Mouse (Mus musculus) gastrocnemius, postnatal 4 days (tissue): Measurements from ENCODE around the gene Capn8. TPM values are rescaled to one million over a fixed set of nuclear protein-coding genes. Genes with fewer than 3 reads are reported as not detected.
"Not testable (repeated sequence)": the region's sequence is repeated elsewhere in the genome, so short reads cannot be mapped to it uniquely, and the experiment has no call there.

Experiments
- DNase-seq, 2 experiments: peaks; one replicate each; pipeline ENCODE4 v3.0.0; 2021 to 2022; ENCODE audit warnings: low spot score in 2 of 2, mixed read lengths in 2 of 2
- total RNA-seq, 2 experiments: library from RNA; stranded (reverse); gene quantifications; 2 replicates each; pipeline ENCODE4 v1.2.3; 2021

Gene Capn8
- total RNA-seq, 2 experiments from 2014 or later, result not detected

- no peak for DNase-seq
Measured at GRCm38 (mm10) chr1:182609701-182610335, 45.0 kb downstream of the Capn8 start.

- DNase-seq, result no peak
Measured at GRCm38 (mm10) chr1:182615465-182615864, 50.7 kb downstream of the Capn8 start.

- DNase-seq, result no peak
Measured at GRCm38 (mm10) chr1:182618200-182618947, 53.6 kb downstream of the Capn8 start.

- DNase-seq, result no peak
Measured at GRCm38 (mm10) chr1:182620470-182620869, 55.7 kb downstream of the Capn8 start.

- DNase-seq, result no peak
Measured at GRCm38 (mm10) chr1:182621256-182621655, 56.4 kb downstream of the Capn8 start.

GRCm38 (mm10) chr1:182626197-182626596 is 61.4 kb downstream of the Capn8 start:
- no peak for DNase-seq

GRCm38 (mm10) chr1:182629228-182629627 is 64.4 kb downstream of the Capn8 start:
- DNase-seq, result no peak

GRCm38 (mm10) chr1:182633712-182634294 is 69.0 kb downstream of the Capn8 start:
- DNase-seq, result no peak

GRCm38 (mm10) chr1:182639016-182639415 is 74.2 kb downstream of the Capn8 start:
- DNase-seq, result no peak

GRCm38 (mm10) chr1:182639456-182639855 is 74.6 kb downstream of the Capn8 start:
- no peak for DNase-seq

GRCm38 (mm10) chr1:182640094-182640493 is 75.3 kb downstream of the Capn8 start:
- no peak for DNase-seq

- no peak for DNase-seq
Measured at GRCm38 (mm10) chr1:182642779-182643178, 78.0 kb downstream of the Capn8 start.

GRCm38 (mm10) chr1:182644418-182644817 is 79.6 kb downstream of the Capn8 start:
- DNase-seq, result not testable (repeated sequence)

GRCm38 (mm10) chr1:182645211-182645668 is 80.4 kb downstream of the Capn8 start:
- DNase-seq, result no peak

GRCm38 (mm10) chr1:182646796-182647195 is 82.0 kb downstream of the Capn8 start:
- DNase-seq, result no peak

- peak in 1 of 2 experiments; percentile 51 for DNase-seq
Measured at GRCm38 (mm10) chr1:182657760-182658159, 93.0 kb downstream of the Capn8 start.

GRCm38 (mm10) chr1:182660365-182660764 is 95.6 kb downstream of the Capn8 start:
- DNase-seq, result no peak

GRCm38 (mm10) chr1:182663671-182664070 is 98.9 kb downstream of the Capn8 start:
- DNase-seq, result no peak

- DNase-seq, result no peak
Measured at GRCm38 (mm10) chr1:182664841-182665240, 100.0 kb downstream of the Capn8 start.

GRCm38 (mm10) chr1:182667281-182667680 is 102.5 kb downstream of the Capn8 start:
- DNase-seq, result no peak

- DNase-seq, result no peak
Measured at GRCm38 (mm10) chr1:182669741-182670140, 104.9 kb downstream of the Capn8 start.
